Mouse (Mus musculus): ENCODE data around the gene Tmeff1. TPM values are rescaled to one million over a fixed set of nuclear protein-coding genes. Genes with fewer than 3 reads are reported as not detected.
A peak's percentile ranks its signal among the peaks of the same experiment; 100 is the strongest.

Tmeff1 gene
- total RNA-seq (2014; rRNA removed; ENCODE audit: low replicate concordance) (17.7 and 31.6 TPM in 2 replicates), polyA plus RNA-seq (2015; fragmentation: Nextera tagmentation; extraction: Ambion mirVana) (14.7 and 15.2 TPM in 2 replicates)

DNA sequence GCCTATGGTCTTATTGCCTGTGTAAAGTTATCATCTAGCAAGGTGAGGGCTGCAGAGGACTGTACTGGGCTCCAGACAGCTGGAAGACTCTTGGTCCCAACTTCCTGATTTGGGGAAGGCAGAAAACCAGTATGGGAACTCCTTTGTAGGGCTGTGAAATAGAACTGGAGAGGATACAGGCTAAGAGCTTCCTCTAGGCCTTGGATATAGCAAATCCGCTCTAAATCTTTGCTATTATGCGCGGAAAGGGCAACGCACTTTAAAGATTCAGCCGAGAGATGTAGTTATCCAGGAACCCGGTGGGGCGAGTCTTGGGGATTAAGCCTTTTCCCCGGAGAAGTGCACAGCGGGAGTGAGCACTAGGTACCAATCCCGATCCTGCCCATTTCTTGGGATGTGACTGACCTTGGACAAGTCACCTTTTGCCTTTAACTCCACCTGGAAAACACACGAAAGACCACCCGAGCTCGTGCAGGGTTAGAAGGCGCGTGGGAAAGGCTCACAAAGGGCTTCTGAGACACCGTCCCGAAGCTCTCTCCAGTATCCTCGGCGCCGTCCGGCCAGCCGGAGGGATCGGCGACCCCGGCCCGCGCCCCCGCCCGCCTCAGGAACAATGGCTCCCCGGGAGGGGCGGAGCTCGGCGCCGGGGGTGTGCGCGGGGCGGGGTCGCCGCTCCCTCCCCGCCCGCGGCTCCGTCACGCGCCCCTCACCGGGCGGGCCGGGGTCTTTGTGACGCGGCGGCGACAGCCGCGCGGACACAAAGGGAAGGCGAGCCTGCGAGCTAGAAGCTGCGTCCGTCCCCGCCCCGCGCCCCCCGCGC is at the start of gene Tmeff1:
Tmeff1 (plus strand) TSS at position 754 of the 820 bp plus-strand sequence.
- Histone ChIP-seq H3K9me3 (replicated peaks; ENCODE audit: control insufficient read depth, low read length) (peaks cover 4% of the 10 kb centered on the region; the same call in 1 of the 2 replicates), H3K4me3 (ENCODE audit: low read depth, low read length) (peak within 1 kb of the TSS; percentile 94), H3K36me3 (replicated peaks; ENCODE audit: control insufficient read depth, insufficient read depth, low read length) (no peaks in the 10 kb centered on the region), H3K4me2 (ENCODE audit: low read depth, low read length) (peak within 1 kb of the TSS; percentile 87), H3K27me3 (ENCODE audit: control insufficient read depth, insufficient read depth, low read length) (no peaks in the 10 kb centered on the region), H3K9ac (replicated peaks; ENCODE audit: low read depth, low read length) (peak within 1 kb of the TSS; percentile 92), H3K4me1 (ENCODE audit: control insufficient read depth, insufficient read depth) (0 out of 2 replicates have a peak, but pooled peaks cover 6% of the 10 kb centered on the region), H3K27ac (ENCODE audit: low read depth) (peak within 1 kb of the TSS; percentile 85)
- no peak for TF ChIP-seq EP300 (IDR thresholded peaks at IDR 0.05; ENCODE audit: low read depth)
- TF ChIP-seq CTCF (IDR thresholded peaks at IDR 0.05; ENCODE audit: low read depth) = no peak
- DNase-seq (ENCODE audit: low spot score) = peak; percentile 39
- ATAC-seq (ENCODE audit: insufficient read depth, low read depth) = peak; percentile 50
- WGBS = 1% methylated on average over 48 of the region's 64 CpGs

DNA sequence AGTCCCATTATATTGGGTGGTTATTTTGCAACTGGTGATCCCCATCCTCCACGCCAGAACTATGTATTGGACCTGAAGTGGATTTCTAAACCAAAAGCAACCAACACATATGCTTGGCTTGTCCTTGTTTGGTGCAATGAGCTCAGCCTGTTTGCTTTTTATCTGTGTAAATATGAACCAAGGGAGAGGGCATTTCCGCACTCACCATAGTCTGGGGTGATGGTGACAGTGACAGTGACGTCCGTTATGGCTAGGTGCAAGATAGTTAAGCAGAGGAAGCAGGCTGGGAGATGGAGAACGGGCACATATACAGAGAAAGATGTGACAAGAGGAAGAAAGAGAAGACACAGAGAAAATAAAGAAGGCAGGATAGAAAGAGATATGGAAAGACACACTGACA is 48.7 kb upstream of the Tmeff1 start:
- no peak overlapping the region for H3K4me3 ChIP-seq (ENCODE audit: low read depth, low read length)
- DNase-seq (ENCODE audit: low spot score) = no peak
- H3K9ac ChIP-seq (replicated peaks; ENCODE audit: low read depth, low read length) = no peak overlapping the region
- no peaks in the 10 kb centered on the region for H3K27me3 ChIP-seq (ENCODE audit: control insufficient read depth, insufficient read depth, low read length)
- WGBS = 69% methylated on average over 5 of the region's 5 CpGs
- H3K4me1 ChIP-seq (ENCODE audit: control insufficient read depth, insufficient read depth) = 0 out of 2 replicates have a peak, but pooled peaks cover under 1% of the 10 kb centered on the region
- TF ChIP-seq EP300 (IDR thresholded peaks at IDR 0.05; ENCODE audit: low read depth) (no peak), CTCF (IDR thresholded peaks at IDR 0.05; ENCODE audit: low read depth) (no peak)
- no peak overlapping the region for H3K27ac ChIP-seq (ENCODE audit: low read depth)
- no peaks in the 10 kb centered on the region for H3K9me3 ChIP-seq (replicated peaks; ENCODE audit: control insufficient read depth, low read length)
- H3K4me2 ChIP-seq (ENCODE audit: low read depth, low read length) = no peak overlapping the region
- no peak for ATAC-seq (ENCODE audit: insufficient read depth, low read depth)
- no peaks in the 10 kb centered on the region for H3K36me3 ChIP-seq (replicated peaks; ENCODE audit: control insufficient read depth, insufficient read depth, low read length)

DNA sequence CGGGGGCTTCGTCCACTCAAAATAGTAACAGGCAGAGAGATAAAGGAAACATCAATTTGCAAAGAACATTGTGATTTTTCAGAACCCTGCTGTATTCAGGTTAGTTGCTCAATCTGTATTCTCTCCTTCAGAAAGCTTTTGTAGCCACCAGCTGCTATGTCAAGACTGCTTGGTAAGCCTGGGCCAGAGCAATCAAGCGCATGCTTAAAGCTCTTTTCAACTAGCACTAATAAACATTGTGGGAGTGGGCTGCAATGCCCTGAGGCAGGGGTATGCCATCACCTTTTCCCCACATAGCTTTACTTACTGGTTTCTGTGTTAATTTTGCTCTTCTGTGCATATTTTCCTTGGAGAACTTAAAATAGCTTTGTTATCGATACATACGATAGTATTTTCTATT is 48.0 kb upstream of the Tmeff1 start:
- Histone ChIP-seq H3K9me3 (replicated peaks; ENCODE audit: control insufficient read depth, low read length) (no peaks in the 10 kb centered on the region), H3K4me2 (ENCODE audit: low read depth, low read length) (no peak overlapping the region), H3K36me3 (replicated peaks; ENCODE audit: control insufficient read depth, insufficient read depth, low read length) (no peaks in the 10 kb centered on the region), H3K9ac (replicated peaks; ENCODE audit: low read depth, low read length) (no peak overlapping the region), H3K27ac (ENCODE audit: low read depth) (no peak overlapping the region), H3K4me3 (ENCODE audit: low read depth, low read length) (no peak overlapping the region), H3K27me3 (ENCODE audit: control insufficient read depth, insufficient read depth, low read length) (no peaks in the 10 kb centered on the region), H3K4me1 (ENCODE audit: control insufficient read depth, insufficient read depth) (peaks cover 8% of the 10 kb centered on the region)
- DNase-seq (ENCODE audit: low spot score) (no peak), ATAC-seq (ENCODE audit: insufficient read depth, low read depth) (no peak)
- 76% methylated on average over 5 of the region's 5 CpGs for WGBS
- TF ChIP-seq CTCF (IDR thresholded peaks at IDR 0.05; ENCODE audit: low read depth) (no peak), EP300 (IDR thresholded peaks at IDR 0.05; ENCODE audit: low read depth) (no peak)

DNA sequence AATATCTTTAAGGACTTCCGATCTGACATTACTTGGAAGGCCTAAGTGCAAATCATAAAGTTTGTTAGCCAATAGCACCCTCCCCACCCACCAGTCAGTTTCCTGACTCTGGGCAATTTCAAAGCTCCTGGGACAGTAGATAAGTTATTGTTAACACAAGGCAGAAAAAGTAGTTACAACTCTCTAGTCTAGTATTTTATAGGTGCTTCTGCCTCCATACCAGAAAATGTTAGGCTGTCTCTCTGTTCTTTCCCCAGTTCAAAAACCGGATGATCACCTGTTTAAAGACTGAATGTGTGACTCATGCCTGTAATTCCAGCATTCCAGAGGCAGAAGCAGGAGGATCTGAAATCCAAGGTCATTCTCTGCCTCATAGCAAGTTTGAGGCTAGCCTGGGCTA is 46.4 kb upstream of the Tmeff1 start:
- TF ChIP-seq CTCF (IDR thresholded peaks at IDR 0.05; ENCODE audit: low read depth) (no peak), EP300 (IDR thresholded peaks at IDR 0.05; ENCODE audit: low read depth) (no peak)
- Histone ChIP-seq H3K27me3 (ENCODE audit: control insufficient read depth, insufficient read depth, low read length) (no peaks in the 10 kb centered on the region), H3K9me3 (replicated peaks; ENCODE audit: control insufficient read depth, low read length) (no peaks in the 10 kb centered on the region), H3K4me2 (ENCODE audit: low read depth, low read length) (no peak overlapping the region), H3K4me3 (ENCODE audit: low read depth, low read length) (no peak overlapping the region), H3K27ac (ENCODE audit: low read depth) (no peak overlapping the region), H3K9ac (replicated peaks; ENCODE audit: low read depth, low read length) (no peak overlapping the region), H3K4me1 (ENCODE audit: control insufficient read depth, insufficient read depth) (peaks cover 22% of the 10 kb centered on the region), H3K36me3 (replicated peaks; ENCODE audit: control insufficient read depth, insufficient read depth, low read length) (no peaks in the 10 kb centered on the region)
- ATAC-seq (ENCODE audit: insufficient read depth, low read depth) (no peak), DNase-seq (ENCODE audit: low spot score) (no peak)
- 89% methylated on average over 2 of the region's 2 CpGs for WGBS

DNA sequence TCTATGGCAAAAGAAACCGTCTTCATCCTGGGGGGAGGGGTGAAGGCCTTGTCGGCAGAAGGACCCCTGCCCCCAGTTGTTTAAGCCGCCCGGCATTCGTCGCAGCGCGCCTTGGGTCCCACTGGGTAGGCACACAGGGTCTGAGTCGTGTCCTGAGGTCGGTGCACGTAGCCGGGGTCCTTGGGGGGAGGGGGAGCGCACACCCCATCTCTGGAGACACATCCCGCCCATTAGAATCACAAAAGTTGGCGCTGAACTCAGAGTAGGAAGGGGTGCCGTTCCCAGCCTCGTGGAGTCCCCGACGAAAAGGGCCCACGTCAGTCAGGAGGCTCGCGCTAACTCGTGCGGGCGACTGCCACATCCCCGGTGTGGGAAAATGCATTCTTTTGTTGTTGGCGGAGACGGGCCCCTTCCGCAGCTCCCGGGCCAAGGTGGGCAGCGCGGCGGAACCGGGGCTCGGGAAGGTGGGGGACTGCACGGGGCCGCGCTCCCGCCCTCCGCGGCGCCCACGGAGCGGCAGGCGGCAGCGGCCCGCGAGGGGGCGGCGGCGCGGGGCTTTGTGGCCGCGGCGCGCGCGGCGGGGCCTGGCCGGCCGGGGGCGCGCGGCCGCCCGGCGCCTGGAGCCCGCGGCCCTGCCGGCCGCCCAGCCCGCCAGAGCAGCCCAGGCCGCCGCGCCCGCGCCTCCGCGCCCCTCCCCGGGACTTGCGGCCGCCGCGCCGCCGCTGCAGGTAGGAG is 45.0 kb upstream of the Tmeff1 start, which contains the start of gene Msantd3:
Msantd3 (plus strand) TSS at position 95 of the 735 bp plus-strand sequence.
- Histone ChIP-seq H3K4me2 (ENCODE audit: low read depth, low read length) (peak within 1 kb of the TSS; percentile 95), H3K36me3 (replicated peaks; ENCODE audit: control insufficient read depth, insufficient read depth, low read length) (no peaks in the 10 kb centered on the region), H3K9ac (replicated peaks; ENCODE audit: low read depth, low read length) (peak within 1 kb of the TSS; percentile 97), H3K9me3 (replicated peaks; ENCODE audit: control insufficient read depth, low read length) (no peaks in the 10 kb centered on the region), H3K4me3 (ENCODE audit: low read depth, low read length) (peak within 1 kb of the TSS; percentile 85), H3K4me1 (ENCODE audit: control insufficient read depth, insufficient read depth) (peaks cover 35% of the 10 kb centered on the region), H3K27me3 (ENCODE audit: control insufficient read depth, insufficient read depth, low read length) (no peaks in the 10 kb centered on the region), H3K27ac (ENCODE audit: low read depth) (peak within 1 kb of the TSS; percentile 93)
- peak; percentile 71 for ATAC-seq (ENCODE audit: insufficient read depth, low read depth)
- DNase-seq (ENCODE audit: low spot score) = peak; percentile 43
- TF ChIP-seq EP300 (IDR thresholded peaks at IDR 0.05; ENCODE audit: low read depth) (no peak), CTCF (IDR thresholded peaks at IDR 0.05; ENCODE audit: low read depth) (no peak)
- 2% methylated on average over 38 of the region's 86 CpGs for WGBS
